Mouse (Mus musculus) limb, embryonic 13.5 days (tissue): ENCODE measurements around the gene Pdzd2. TPM values are rescaled to one million over a fixed set of nuclear protein-coding genes. Genes with fewer than 3 reads are reported as not detected.

Experiments used
- ATAC-seq: fragments of 200-750 bp; cut with Nextera tagmentation; 2 replicates; pipeline ENCODE4 v1.8.0; 2017; ENCODE audit warnings: low read depth, moderate number of reproducible peaks, moderate TSS enrichment; ENCODE audit not compliant: low FRiP score
- H3K27ac ChIP-seq: fragments of 300-500 bp; sonication (generic); 2 replicates; pipeline ENCODE4 v1.5.1; 2015; ENCODE audit warnings: inconsistent platforms, mild to moderate bottlenecking, moderate library complexity
- H3K27me3 ChIP-seq: fragments of 300-500 bp; sonication (generic); 2 replicates; pipeline ENCODE4 v1.6.1; 2015; ENCODE audit warnings: mild to moderate bottlenecking, inconsistent platforms
- H3K36me3 ChIP-seq: fragments of 300-500 bp; sonication (generic); 2 replicates; pipeline ENCODE4 v1.6.1; 2015; ENCODE audit warnings: inconsistent platforms, mild to moderate bottlenecking, moderate library complexity
- H3K4me1 ChIP-seq: fragments of 300-500 bp; sonication (generic); 2 replicates; pipeline ENCODE4 v1.6.1; 2015; ENCODE audit warnings: inconsistent platforms
- H3K4me2 ChIP-seq: fragments of 300-500 bp; sonication (generic); replicated peaks from 2 replicates; pipeline ENCODE4 v1.6.1; 2015; ENCODE audit warnings: inconsistent platforms, mild to moderate bottlenecking, moderate library complexity
- H3K4me3 ChIP-seq: fragments of 300-500 bp; sonication (generic); 2 replicates; pipeline ENCODE4 v1.5.1; 2015; ENCODE audit warnings: moderate library complexity, mild to moderate bottlenecking, inconsistent platforms
- H3K9ac ChIP-seq: fragments of 300-500 bp; sonication (generic); 2 replicates; pipeline ENCODE4 v1.6.1; 2015; ENCODE audit warnings: mild to moderate bottlenecking, inconsistent platforms
- H3K9me3 ChIP-seq: fragments of 300-500 bp; sonication (generic); 2 replicates; pipeline ENCODE4 v1.6.1; 2016; ENCODE audit warnings: inconsistent platforms
- WGBS: fragments of 180-500 bp; shearing (Covaris S2); methylation state at CpG from one replicate; pipeline ENCODE4 v1.1.7; 2015; 5-methylcytosine and 5-hydroxymethylcytosine counted together
- polyA plus RNA-seq: library from polyadenylated mRNA; unstranded; fragments of >200 nt; fragmentation: Nextera tagmentation; extraction: Ambion mirVana; gene quantifications from 2 replicates; pipeline ENCODE4 v1.2.1, GENCODE M21; 2015

The Pdzd2 gene
- polyA plus RNA-seq, 1 experiment from 2014 or later, result 28.6 TPM

DNA sequence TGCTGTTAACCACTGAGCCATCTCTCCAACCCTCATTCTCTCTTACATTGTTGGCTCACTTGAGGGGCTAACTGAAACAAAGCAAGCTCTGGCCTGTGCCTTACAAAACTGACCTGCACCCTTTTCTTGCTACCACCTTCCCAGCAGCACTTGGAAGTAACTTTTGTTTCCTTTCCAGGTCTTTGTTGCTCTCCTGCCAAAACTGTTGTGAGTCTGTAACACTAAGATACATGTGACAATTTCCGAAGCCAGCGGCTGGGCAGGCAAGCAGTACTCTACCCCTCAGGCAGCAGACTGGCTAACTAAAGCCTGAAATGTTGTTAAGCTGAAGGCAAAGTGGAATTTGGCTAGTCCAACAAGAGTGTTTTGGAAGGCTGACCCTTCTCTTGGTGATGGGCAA lies 251.4 kb downstream of the Pdzd2 start:
- Histone ChIP-seq H3K4me2 (no peak overlapping the region), H3K27ac (no peak overlapping the region), H3K36me3 (no peaks in the 10 kb centered on the region), H3K4me1 (peaks cover 29% of the 10 kb centered on the region), H3K27me3 (no peaks in the 10 kb centered on the region), H3K4me3 (no peak overlapping the region), H3K9ac (no peak overlapping the region), H3K9me3 (no peaks in the 10 kb centered on the region)
- ATAC-seq, result no peak
- WGBS, result 87% methylated on average over 2 of the region's 2 CpGs

DNA sequence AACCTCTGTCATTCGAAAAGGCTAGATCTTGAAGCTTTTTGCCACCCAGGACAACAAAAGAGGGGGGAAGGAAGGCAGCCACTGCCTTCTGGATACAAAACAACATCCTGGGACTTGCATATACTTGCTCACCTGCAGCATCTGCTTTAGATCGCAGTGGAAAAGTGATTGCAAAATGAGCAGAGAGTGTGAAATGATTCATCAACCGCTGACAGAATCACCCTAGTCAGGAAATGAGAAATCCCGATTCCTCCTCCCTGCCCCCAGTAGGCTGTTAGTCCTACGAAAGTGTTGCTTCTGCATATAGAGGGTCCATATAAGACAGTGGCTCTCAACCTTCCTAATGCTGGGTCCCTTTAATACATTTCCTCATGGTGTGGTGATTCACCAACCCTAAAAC lies 258.5 kb downstream of the Pdzd2 start:
- ATAC-seq, result no peak
- no peaks in the 10 kb centered on the region for H3K27me3 ChIP-seq
- peaks cover 34% of the 10 kb centered on the region for H3K4me1 ChIP-seq
- H3K9ac ChIP-seq, result no peak overlapping the region
- 52% methylated on average over 5 of the region's 5 CpGs for WGBS
- H3K36me3 ChIP-seq, result no peaks in the 10 kb centered on the region
- no peak overlapping the region for H3K4me3 ChIP-seq
- H3K27ac ChIP-seq, result no peak overlapping the region
- H3K4me2 ChIP-seq, result no peak overlapping the region
- H3K9me3 ChIP-seq, result no peaks in the 10 kb centered on the region

- Histone ChIP-seq H3K27ac (no peak overlapping the region), H3K9ac (no peak overlapping the region), H3K4me2 (no peak overlapping the region), H3K27me3 (no peaks in the 10 kb centered on the region), H3K9me3 (no peaks in the 10 kb centered on the region), H3K4me1 (peaks cover 34% of the 10 kb centered on the region), H3K4me3 (no peak overlapping the region), H3K36me3 (no peaks in the 10 kb centered on the region)
- no peak for ATAC-seq
- WGBS, result 73% methylated on average over 3 of the region's 3 CpGs
Observed at GRCm38 (mm10) chr15:12480369-12480768, 259.4 kb downstream of the Pdzd2 start.

DNA sequence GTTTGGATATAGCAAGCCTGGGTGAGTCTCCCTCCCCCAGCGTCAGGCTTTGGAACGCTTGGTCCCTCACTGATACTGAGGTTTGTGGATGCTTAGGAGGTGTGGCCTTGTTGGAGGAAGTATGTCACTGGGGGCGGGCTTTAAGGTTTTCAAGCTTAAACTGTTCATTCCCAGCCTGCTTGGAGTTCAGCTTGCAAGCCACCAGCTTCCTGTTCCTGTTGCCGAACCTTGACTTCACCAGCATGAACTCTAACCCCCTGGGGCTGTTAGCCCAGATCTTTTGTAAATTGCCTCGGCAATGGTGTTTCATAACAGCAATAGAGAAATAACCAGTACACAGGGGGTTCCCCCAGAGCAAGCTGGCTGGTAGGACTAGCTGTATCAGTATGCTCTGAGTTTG lies 260.4 kb downstream of the Pdzd2 start:
- no peak for ATAC-seq

GRCm38 (mm10) chr15:12473596-12473995 lies 266.1 kb downstream of the Pdzd2 start:
- WGBS, result 81% methylated on average over 7 of the region's 7 CpGs
- no peaks in the 10 kb centered on the region for H3K27me3 ChIP-seq
- H3K4me1 ChIP-seq, result peaks cover 23% of the 10 kb centered on the region

More for the DNA sequence above, 260.4 kb downstream of the Pdzd2 start:
- H3K4me2 ChIP-seq, result 0 out of 2 replicates have a peak overlapping the region, but pooled peaks have one; percentile 1
- H3K9ac ChIP-seq, result no peak overlapping the region
- H3K9me3 ChIP-seq, result no peaks in the 10 kb centered on the region
- no peak overlapping the region for H3K4me3 ChIP-seq
- no peaks in the 10 kb centered on the region for H3K27me3 ChIP-seq
- H3K27ac ChIP-seq, result no peak overlapping the region
- peaks cover 34% of the 10 kb centered on the region for H3K4me1 ChIP-seq
- no peaks in the 10 kb centered on the region for H3K36me3 ChIP-seq
- WGBS, result 60% methylated on average over 5 of the region's 5 CpGs

GRCm38 (mm10) chr15:12472646-12473045 lies 267.1 kb downstream of the Pdzd2 start:
- no peak overlapping the region for H3K9ac ChIP-seq
- H3K4me3 ChIP-seq, result no peak overlapping the region
- no peaks in the 10 kb centered on the region for H3K9me3 ChIP-seq
- H3K4me1 ChIP-seq, result peaks cover 23% of the 10 kb centered on the region
- 84% methylated on average over 4 of the region's 4 CpGs for WGBS
- no peak overlapping the region for H3K4me2 ChIP-seq
- H3K27me3 ChIP-seq, result no peaks in the 10 kb centered on the region
- H3K36me3 ChIP-seq, result no peaks in the 10 kb centered on the region
- H3K27ac ChIP-seq, result no peak overlapping the region
- ATAC-seq, result no peak

More at GRCm38 (mm10) chr15:12473596-12473995, 266.1 kb downstream of the Pdzd2 start:
- Histone ChIP-seq H3K36me3 (no peaks in the 10 kb centered on the region), H3K4me2 (no peak overlapping the region), H3K4me3 (no peak overlapping the region), H3K9ac (no peak overlapping the region), H3K27ac (no peak overlapping the region), H3K9me3 (no peaks in the 10 kb centered on the region)
- no peak for ATAC-seq

GRCm38 (mm10) chr15:12470900-12471838 lies 268.6 kb downstream of the Pdzd2 start:
- ATAC-seq, result 0 out of 2 replicates have a peak, but pooled peaks have one; percentile 28
- WGBS, result 47% methylated on average over 15 of the region's 15 CpGs
- Histone ChIP-seq H3K4me3 (no peak overlapping the region), H3K27ac (no peak overlapping the region; the same call in 1 of the 2 replicates), H3K4me2 (no peak overlapping the region), H3K4me1 (peaks cover 12% of the 10 kb centered on the region), H3K36me3 (no peaks in the 10 kb centered on the region), H3K27me3 (no peaks in the 10 kb centered on the region), H3K9me3 (no peaks in the 10 kb centered on the region), H3K9ac (no peak overlapping the region)

DNA sequence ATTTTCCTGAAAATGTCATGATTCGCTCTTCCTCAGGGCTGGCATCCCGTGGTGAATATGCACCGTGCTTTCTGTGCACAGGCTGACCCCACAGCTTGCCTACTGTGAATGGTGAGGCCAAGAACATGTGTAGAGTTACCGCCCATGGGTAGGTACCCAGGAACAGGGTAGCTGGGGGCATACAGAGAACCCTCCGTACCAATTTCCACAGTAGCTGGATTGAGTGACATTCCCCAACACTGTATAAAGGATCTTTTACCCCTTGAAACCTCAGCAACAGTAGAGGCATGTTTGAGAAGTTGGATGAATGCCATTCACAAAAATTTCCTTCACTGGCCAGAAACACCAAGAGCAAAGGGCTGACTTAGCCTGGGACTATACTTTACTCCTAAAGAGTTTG lies 271.1 kb downstream of the Pdzd2 start:
- Histone ChIP-seq H3K4me2 (no peak overlapping the region), H3K36me3 (no peaks in the 10 kb centered on the region), H3K4me3 (no peak overlapping the region), H3K27me3 (no peaks in the 10 kb centered on the region), H3K27ac (no peak overlapping the region), H3K9me3 (no peaks in the 10 kb centered on the region), H3K4me1 (peaks cover 12% of the 10 kb centered on the region), H3K9ac (no peak overlapping the region)
- 84% methylated on average over 5 of the region's 5 CpGs for WGBS
- ATAC-seq, result no peak

- no peak overlapping the region; the same call in 1 of the 2 replicates for H3K27ac ChIP-seq
- no peak overlapping the region for H3K9ac ChIP-seq
- no peak for ATAC-seq
- H3K4me3 ChIP-seq, result no peak overlapping the region
- H3K9me3 ChIP-seq, result no peaks in the 10 kb centered on the region
- H3K27me3 ChIP-seq, result no peaks in the 10 kb centered on the region
- H3K36me3 ChIP-seq, result no peaks in the 10 kb centered on the region
- H3K4me2 ChIP-seq, result no peak overlapping the region
- H3K4me1 ChIP-seq, result peaks cover 4% of the 10 kb centered on the region; the same call in 1 of the 2 replicates
- 86% methylated on average over 8 of the region's 8 CpGs for WGBS
Observed at GRCm38 (mm10) chr15:12465748-12466147, 274.0 kb downstream of the Pdzd2 start.

DNA sequence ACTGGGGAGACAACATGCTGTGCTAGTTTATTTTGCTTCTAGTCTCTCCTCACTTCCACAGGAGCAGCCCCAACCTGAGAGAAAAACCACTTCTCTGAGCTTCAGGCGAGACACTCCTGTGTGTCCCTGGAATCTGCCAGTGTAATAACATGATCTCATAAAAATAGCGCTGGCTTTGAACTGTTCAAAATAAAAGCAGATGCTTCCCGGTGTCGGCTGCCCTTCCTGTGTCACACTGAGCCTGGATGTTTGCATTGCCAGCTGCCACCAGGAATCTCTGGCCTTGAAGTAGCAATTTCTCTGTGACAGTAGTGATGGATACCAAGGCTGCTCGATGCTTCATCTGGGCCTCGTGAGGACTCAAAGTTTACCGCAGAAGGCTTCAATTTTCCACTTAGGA lies 282.9 kb downstream of the Pdzd2 start:
- H3K9me3 ChIP-seq, result no peaks in the 10 kb centered on the region
- 8% methylated on average over 7 of the region's 7 CpGs for WGBS
- no peak overlapping the region for H3K27ac ChIP-seq
- no peak overlapping the region for H3K4me3 ChIP-seq
- H3K9ac ChIP-seq, result no peak overlapping the region
- ATAC-seq, result no peak
- H3K4me2 ChIP-seq, result no peak overlapping the region
- 0 out of 2 replicates have a peak, but pooled peaks cover 3% of the 10 kb centered on the region for H3K27me3 ChIP-seq
- H3K4me1 ChIP-seq, result peaks cover 34% of the 10 kb centered on the region
- H3K36me3 ChIP-seq, result no peaks in the 10 kb centered on the region

- 0 out of 2 replicates have a peak, but pooled peaks cover 3% of the 10 kb centered on the region for H3K27me3 ChIP-seq
- no peaks in the 10 kb centered on the region for H3K9me3 ChIP-seq
- no peak overlapping the region for H3K4me3 ChIP-seq
- no peak for ATAC-seq
- H3K4me1 ChIP-seq, result peaks cover 50% of the 10 kb centered on the region
- H3K27ac ChIP-seq, result no peak overlapping the region
- no peak overlapping the region for H3K4me2 ChIP-seq
- 98% methylated on average over 2 of the region's 2 CpGs for WGBS
- H3K9ac ChIP-seq, result no peak overlapping the region
- no peaks in the 10 kb centered on the region for H3K36me3 ChIP-seq
Observed at GRCm38 (mm10) chr15:12453343-12453742, 286.4 kb downstream of the Pdzd2 start.

GRCm38 (mm10) chr15:12452141-12452995 lies 287.4 kb downstream of the Pdzd2 start:
- Histone ChIP-seq H3K4me1 (peaks cover 52% of the 10 kb centered on the region), H3K27me3 (0 out of 2 replicates have a peak, but pooled peaks cover 3% of the 10 kb centered on the region), H3K36me3 (no peaks in the 10 kb centered on the region), H3K4me3 (no peak overlapping the region), H3K27ac (no peak overlapping the region), H3K9me3 (no peaks in the 10 kb centered on the region), H3K9ac (no peak overlapping the region), H3K4me2 (no peak overlapping the region)
- 79% methylated on average over 6 of the region's 6 CpGs for WGBS
- no peak for ATAC-seq
